Mouse (Mus musculus) cerebellum, postnatal 36 days (tissue): Measurements from ENCODE around the gene Gne.
"Not testable (repeated sequence)": the region's sequence is repeated elsewhere in the genome, so short reads cannot be mapped to it uniquely, and the experiment has no call there.

Experiments
- DNase-seq, 2 experiments: peaks; one replicate each; pipeline ENCODE4 v3.0.0; 2021 to 2022; ENCODE audit warnings: mixed read lengths in 2 of 2

Gne gene

DNA sequence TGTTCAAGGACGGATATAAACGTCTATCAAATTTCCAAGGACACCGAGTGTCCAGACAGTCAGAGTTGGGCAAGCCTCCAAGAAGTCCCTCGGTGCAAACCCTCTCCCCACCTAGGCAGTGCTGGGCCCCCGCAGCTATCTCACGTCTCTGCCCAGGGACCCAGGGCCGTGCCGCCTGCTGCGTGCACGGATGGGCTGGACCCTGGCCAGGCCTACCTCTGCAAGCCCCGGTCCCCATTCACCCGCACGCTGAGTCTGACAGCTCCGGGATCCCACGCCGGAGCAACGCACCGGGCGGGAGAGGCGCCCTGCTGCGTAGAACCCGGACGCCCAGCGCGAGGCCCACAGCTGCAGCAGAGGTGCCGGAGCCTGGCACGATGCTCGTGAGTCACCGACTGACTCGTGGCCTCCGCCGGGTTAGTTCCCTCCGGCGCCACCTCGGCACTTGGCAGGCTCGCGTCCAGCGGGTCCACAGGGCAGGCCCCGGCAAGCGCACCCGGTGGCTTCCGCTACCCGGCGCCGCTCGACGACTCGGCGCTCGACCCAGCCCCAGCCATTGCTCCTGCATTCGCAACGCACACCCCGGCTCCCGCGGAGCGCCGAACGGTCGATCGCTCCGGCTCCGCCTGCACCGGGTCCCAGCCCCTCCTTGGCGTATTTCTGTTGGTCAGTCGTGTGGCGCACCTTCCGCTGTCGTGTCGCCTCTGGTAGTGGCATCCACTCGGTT, 11.7 kb downstream of the Gne start:
- DNase-seq: peak; percentile 85 to 92

DNA sequence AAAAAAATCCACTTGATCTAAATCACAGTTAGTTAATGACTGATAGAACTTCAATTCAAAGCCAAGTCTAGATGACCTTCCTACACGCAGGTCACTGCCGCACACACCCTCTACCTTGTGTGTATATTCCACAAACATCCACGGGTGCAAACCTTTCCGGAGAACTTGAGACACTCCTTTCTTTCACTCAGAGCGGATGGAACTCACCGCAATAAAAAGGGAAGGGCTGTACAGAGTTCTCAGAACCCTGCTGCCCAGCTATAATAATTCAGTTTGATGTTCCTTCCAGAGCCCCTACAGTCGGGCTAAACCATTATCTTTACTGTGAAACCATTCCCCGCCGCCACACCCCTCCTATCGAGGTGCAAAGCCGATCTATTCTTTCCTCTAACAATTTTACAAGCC, 12.2 kb downstream of the Gne start:
- no peak for DNase-seq

DNA sequence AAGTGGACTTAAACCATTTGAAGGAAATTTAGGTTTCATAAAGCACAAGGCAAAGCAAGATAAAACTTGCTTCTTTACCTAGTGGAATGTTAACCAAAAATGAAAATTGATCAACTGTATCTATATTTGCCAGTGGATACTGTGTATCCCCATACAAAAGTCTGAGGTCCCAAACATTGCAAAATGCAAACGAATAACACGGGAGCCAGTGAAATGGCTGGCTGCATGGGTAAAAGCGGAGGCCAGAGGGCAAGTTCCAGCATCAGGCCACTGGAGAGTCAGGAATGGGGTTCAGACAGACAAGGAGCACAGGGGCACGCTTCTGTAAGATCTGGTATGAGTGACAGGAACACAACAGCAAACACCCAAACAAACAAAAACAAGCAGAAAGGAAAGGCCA, 13.3 kb downstream of the Gne start:
- no peak for DNase-seq

DNA sequence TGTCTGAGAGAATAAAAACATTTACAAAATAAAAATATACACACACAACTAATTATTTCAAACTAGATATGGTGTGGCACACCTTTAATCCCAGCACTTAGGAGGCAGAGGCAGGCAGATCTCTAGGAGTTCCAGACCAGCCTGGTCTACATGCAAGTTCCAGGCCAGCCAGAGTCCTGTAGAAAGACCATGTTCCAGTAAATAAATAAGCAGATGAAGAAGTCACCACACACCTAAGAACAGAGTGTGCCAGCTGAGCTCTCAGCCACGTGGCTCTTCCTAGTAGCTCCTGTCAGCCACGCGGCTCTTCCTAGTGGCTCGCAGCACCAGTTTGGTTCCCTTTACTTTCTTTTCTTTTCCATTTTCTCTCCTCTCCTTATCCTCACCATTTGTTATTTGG, 14.6 kb downstream of the Gne start:
- DNase-seq: no peak

DNA sequence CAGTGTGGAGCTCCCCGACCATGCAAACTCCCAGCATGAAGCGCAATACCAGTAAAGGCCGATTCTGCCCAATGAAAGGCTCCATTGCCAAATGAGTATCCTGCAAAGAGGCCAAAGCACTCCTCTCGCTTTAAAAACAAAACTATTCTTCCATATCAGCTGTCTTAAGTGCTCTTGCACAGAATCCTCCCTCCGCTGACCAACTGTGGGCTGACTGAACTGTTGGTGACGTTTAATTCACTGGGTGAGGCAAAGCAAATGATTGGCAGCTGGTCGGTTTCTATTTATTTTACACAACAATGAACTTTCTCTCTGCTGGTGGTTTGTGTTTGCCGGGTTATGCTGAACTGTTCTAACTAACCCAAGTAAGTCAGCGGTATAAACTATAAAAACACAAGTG, 15.2 kb downstream of the Gne start:
- DNase-seq: no peak

DNA sequence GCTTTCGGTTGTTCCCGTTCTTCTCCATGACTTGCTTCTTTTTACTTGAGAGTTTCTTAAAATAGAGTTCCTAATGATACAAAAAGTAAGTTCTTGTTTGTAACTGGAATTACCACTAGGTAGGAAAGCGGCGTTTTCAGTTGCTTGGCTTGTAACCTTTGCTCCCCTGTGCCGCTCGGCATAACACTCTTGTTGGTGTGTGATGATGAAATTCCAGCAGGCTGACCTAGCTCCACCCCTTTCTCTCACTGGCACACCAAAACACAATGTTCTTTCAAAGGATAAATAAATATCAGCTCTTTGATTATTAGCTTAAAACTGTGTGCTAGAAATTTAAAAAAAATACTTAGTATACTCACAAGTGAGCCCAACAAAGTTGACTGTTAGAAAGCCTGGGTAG, 17.1 kb downstream of the Gne start:
- no peak for DNase-seq

DNA sequence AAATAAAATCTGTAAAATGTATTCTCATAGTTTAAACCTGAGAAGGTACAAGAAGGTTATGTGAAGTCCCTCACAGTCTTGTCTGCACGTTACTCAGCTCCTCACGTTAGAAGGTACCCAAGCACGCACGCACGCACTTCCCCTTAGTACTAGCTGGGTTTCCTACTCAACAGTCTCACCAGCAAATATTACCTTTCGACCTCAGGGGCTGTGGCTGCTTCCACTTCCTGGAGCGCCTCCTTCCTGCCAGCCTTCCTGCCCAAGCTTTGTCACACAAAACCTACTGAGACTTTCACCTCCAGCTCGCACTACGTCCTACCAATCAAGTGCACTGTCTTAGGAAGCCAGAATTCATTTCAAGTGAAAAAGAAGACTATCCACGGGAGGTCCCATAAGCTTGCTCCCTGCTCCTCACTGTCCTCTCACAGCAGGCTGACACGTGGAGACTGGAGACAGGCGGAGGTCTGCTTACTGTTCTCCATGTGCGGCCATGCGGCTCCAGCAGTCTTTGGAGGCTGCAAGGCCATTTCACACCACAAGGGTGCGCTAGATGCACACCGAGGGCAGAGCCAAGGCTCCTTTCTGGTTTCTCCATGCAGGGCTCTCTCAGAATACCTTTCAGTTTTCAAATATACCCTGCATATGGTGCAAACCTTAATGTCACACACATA, 18.5 kb downstream of the Gne start:
- peak; percentile 90 to 93 for DNase-seq

DNA sequence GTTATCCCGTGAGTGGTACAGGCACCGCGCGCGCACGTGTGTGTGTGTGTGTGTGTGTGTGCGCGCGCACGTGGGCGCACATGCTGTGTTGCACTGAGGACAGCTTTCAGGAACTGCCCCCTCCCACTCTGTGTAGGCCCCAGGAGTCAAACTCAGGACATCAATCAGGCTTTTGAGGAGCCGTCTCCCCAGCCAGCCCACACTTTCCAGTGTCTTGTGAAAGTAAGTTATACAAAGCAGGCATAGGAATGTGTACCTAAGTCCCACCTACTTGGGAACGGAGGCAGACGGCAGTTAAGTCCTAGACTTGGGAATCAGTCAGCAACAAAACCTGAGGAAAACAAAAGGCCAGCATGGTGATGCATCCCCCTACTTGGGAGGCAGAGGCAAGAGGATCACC, 21.2 kb downstream of the Gne start:
- DNase-seq: no peak

DNA sequence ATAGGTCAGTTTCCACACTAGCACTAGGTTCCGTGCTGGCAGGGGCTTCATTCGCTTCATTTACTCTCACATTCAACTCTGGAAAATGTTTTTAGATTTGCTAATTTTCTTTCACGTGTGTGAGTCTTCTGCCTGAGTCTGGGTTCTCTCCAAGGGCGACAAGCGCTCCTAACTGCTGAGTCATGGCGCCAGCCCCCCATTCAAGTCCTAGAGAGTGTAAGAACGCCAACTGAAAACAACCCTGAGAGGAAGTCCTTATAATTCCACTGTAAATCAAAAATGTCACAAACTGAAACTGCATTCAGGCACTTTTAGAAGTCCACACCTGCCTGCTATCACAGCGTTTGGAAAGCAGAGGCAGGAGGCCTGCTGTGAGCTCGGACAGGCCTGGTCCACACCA, 21.9 kb downstream of the Gne start:
- no peak for DNase-seq

DNA sequence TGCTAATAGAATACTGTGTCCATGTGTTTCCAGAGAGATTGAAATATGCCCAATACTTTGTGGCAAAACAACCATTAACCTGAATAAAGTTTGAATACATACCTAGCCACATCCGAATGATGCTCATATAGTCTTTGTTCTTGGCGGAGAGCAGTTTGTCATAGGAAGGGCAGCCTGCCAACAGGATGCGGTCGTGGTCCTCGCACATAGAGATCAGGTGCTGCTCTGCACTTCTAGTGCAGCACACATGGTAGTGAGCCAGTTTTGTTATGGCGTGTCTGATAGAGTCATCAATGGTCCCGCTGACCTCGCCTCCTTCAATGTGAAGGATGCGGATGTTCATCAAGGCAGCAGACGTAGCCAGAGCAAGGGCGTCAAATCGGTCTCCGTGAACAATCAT, 24.3 kb downstream of the Gne start:
- DNase-seq: no peak

DNA sequence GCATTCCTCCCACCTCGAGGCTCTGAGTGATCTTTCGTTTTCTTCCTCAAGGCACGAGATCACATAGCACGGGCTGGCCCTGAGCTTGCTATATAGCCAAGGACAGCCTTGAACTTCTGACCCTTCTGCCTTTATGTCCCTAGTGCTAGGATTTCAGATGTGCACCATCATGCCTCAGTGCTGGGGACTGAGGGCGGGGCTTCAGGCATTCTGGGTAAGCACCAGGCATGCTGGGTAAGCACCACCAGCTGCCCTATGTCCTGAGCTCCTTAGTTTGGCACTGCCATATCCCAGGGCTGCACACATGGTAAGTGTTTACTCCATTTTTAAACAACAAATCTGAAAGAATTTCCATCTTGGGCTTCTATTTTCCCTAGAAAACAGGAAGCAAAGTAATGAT, 34.2 kb downstream of the Gne start:
- DNase-seq: no peak

DNA sequence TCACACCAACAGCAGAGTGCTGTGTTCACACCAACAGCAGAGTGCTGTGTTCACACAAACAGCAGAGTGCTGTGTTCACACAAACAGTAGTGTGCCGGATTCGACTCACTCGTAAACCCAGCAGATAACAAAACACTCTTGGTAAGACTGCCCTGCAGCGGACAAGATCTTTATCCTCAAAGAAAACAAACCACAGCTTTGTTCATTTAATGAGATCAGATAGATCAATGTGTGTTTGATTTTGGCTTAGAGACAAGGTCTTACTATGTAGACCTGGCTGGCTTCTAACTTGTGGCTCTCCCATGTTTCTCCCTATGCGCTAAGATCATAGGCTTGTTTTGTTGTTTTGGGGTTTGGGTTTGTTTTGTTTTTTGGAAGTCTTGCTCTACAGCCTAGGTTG, 37.9 kb downstream of the Gne start:
- no peak for DNase-seq

DNA sequence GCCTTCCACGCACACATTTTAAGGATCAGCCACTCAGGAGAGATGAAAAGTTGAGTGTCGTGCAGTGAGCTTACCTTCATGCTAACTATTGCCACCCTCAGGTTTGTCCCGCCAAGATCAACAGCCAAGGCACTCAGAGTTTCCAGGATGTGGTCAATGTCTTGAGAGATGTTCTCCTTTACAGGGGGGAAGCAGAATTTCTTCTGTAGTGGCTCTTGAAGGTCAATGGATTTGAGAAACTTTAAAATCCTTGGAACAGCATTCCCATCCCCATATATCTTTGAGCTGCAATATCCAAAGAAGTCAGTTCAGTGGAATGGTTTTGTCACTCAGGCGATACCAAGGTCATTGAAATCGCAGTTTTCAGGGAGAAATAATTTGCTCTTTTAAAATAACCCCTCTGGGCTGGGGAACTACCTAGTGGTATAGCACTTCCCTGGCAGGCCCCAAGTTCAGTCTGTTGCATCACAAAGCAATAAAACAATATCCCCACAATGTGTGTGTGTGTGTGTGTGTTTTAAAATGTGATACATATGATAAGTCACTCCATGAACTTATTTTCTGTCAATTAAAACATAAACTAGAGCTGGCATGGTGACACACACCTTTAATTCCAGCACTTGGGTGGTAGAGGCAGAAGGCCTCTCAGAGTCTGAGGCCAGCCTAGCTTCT, 39.2 kb downstream of the Gne start:
- no peak for DNase-seq

DNA sequence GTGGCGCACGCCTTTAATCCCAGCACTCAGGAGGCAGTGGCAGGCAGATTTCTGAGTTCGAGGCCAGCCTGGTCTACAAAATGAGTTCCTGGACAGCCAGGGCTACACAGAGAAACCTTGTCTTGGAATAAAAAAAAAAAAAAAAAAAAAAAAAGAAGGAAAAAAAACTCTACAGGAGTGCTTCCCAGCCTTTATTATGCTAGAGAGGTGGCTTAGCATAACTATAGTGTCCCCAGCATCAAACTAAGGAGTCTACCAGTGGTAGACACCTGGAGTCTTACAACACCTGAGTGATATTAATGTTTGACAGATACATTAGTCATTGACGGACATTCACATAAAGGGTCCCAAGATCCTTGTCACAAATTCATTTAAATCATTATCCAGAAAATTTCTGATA, 40.8 kb downstream of the Gne start:
- not testable (repeated sequence) for DNase-seq

DNA sequence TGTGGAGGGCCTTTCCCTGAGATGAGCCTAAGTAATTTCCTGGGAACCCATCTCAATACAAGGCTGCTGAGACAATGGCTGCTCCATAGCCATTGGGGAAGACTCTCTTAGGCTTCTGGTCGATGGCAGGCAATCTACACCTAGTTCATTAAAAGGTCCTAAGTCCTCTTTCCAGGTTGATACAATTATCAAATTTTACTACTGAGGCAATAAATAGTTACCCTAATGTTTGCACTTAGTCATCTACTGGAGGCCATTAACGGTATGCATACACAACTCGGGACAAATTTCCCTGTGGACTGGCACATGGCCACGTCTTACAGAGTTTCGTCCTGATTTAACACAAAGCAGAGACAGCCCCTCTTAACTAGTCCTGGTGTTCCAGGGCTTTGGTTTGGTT, 41.5 kb downstream of the Gne start:
- no peak for DNase-seq

DNA sequence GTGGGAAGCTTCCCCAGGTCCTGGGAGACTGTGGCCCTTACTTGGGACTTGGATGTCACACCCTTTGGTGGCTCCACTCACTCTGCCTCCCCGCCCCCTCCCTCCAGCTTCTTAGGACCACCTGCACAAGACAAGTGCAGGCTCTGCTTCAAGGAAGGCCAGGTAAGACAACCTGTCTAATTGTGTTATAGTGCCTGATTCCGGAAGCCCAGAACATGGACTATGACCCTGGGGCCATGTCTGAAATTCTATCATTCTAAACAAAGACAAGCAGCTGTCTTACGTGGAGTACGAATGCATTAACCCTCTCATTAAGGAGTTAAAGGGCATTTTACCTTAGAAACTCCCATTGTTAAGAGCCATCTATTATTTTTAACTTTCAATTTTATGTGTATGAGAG, 43.2 kb downstream of the Gne start:
- DNase-seq: no peak

DNA sequence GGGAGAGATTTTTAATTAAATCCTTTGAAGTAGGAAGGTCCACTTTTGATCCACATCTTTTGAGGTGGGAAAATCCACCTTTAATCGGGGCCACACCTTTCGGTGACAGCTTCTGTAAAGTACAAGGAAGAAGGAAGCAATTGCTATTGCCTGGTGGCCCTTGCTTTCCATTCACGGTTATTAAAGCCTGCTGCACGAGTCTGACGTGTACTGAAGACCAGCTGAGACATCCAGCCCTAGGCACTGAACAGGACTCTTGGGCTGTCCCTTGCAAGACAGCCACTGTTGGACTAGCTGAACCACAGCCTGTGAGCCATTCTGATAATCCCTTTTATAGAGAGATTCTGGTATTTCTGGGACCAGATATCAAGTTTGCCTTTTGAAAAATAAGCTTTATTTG, 47.5 kb downstream of the Gne start:
- no peak for DNase-seq

DNA sequence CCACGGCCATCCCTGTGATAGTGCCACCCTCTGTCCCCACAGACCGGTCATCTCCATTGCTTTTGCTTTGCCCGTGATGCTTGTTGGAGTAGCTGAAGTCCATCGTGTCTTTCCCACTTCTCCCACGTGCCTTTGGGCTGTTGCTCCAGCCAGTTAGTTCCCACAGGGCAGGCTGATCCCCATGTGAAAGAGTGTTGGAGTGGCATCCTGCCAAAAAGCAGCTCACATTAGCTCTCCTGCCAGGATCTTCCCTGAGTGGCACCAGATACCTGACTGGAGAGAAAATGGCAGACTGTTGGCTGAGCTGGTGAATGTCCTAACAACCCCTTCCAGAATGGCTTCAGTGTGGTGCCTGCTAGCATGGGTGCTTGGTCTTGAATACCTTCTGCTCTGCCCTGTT, 52.5 kb downstream of the Gne start:
- peak; percentile 50 to 56 for DNase-seq

DNA sequence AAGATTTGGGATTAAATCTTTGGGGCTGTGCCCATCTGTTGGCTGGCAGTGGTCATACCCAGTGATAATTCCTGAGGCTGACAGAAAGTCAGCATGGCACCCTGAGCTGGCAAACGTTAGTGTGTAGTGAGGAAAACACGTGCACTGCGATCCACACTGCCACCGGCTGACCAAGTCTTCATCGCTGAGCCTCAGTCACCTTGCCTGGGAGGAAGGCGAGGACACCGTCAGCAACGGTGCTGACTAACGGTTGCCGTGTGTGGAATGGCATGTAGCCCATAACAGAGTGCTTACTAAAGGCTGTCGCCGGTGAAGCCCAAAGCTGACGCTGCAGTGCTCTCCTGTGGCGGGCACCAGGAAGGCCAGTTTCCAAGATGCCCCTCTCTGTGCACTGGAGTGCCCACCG, 54.3 kb downstream of the Gne start:
- DNase-seq: peak; percentile 49 to 58

DNA sequence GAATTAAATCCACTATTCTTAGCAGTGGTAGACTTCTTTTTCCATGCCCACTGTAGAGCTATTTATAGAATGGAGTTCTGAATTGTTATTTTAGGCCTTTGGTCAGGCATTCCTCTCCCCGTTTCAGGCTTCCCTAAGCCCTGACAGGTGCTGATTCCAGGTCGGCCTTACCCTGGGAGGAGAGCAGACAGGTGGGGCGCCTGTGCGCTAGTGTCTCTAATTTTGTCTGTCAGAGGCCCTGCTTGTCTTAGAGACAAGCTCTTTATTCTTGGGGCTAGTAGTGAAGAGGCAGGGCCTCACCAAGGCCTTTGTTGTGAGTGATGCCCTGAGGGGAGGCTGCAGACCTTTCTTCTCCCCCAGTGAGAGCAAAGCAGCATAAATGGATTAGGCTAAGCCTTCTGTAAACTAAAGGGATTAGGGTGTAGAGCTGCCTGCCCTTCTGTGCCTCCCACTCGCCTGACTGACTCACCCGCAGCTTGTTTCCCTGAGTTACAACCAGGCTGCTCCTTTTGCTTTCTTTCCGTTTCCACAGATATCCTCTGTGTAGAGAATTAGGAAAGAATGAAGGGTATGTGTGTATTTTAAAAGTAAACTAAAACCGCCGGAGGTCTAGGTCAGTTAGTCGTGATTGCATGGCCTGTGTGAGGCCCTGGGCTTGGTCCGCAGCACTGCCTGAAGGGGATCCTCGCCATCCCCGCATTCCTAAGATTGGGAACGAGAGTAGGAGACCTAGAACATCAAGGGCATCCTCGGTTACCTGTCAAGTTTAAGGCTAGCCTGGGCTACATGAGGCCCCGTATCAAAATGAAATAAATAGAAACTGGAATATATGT, 55.5 kb downstream of the Gne start:
- peak in 1 of 2 experiments; percentile 20 for DNase-seq

DNA sequence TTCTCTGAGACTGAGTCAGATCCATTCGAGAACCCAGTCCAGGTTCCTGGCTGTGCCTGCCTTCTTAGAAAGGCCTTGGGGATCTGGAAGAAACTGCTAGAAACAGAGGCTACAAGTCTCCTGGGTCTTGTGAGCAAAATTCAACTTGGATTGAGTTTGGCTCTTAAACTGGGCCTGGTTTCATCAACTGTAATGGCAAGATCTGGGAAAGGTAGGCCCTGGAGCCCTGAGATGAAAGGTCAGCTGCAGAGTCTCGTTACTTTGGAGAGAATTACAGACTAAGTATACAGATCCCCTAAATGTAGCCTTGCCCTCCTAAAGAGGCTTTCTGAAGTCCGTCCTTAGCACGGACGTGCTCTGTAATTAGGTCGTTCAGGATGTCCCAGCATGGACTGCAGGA, 58.4 kb downstream of the Gne start:
- DNase-seq: no peak

DNA sequence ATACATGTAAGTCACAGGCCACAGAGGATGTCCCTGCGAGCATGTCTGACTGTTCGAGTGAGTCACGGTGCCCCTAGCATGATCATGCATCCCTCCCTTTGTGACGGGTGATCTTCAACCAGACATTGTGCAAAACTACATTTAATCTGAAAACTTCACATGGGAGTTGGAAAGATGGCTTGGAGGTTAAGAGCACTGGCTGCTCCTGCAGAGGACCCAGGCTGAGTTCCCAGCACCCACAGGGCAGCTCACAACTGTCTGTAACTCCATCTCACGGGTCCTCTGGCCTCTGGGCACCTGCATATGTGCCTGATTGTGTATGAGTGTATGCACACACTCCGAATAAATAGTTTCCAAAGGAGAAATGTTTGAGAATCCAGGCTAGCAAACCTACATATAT, 59.7 kb downstream of the Gne start:
- no peak for DNase-seq

DNA sequence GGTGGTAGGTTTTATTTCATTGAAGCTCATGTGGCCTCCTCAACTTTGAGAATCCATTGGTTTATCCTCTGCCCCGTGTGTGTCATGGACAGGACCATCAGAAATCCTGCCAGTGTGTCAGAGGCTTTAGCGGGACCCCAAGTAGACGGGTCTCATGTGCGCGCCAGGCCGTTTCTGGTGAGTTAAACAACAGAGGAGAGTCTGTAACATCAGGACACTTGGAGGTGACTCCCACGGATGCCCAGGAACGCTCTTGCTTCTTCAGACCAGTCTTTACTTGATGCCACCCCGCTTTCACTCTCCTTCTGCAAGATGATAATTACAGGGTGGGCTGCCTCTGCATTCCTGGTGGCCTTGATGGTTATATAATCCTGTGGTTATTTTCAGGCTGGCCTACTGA, 60.3 kb downstream of the Gne start:
- no peak for DNase-seq
